Mouse (Mus musculus): ENCODE results near the gene Atp9a.

GRCm38 (mm10) chr2:168621111-168621802 is 121.0 kb downstream of the Atp9a start:
- TF ChIP-seq POLR2A (IDR thresholded peaks at IDR 0.05; ENCODE audit: insufficient read depth, low read depth, low read length) (no peak), EP300 (IDR thresholded peaks at IDR 0.05; ENCODE audit: insufficient read depth, low read depth, low read length) (no peak)
